Mouse (Mus musculus): Measurements from ENCODE around the gene Astn1. TPM values are rescaled to one million over a fixed set of nuclear protein-coding genes. Genes with fewer than 3 reads are reported as not detected.

The Astn1 gene
- polyA plus RNA-seq, 1 experiment from 2014 or later: 4.5 TPM

DNA sequence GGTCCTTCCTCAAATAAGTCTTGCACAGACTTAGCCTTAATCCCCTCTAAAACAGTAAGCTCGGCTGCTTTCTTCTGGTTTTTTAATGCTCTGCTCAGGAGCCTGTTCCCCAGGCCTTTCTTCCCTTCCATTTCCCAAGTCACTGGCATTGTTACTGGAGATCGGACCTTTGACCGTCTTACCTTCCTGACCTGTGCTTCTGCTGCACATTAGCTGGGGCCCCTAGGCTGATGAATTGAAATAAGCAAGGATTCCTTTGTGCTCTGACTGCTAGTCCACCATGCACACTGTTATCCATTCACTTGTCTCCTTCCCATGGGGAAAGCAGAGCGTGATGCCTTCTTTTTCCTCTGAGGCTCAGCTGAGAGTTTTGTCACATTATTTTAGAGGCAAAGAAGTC is 255.9 kb downstream of the Astn1 start:
- DNase-seq (ENCODE audit: low spot score) (no peak), ATAC-seq (ENCODE audit: insufficient number of reproducible peaks, low FRiP score, low TSS enrichment, low read depth) (no peak)
- H3K4me1 ChIP-seq (ENCODE audit: control insufficient read depth, insufficient read depth, low read length): no peaks in the 10 kb centered on the region
- no peaks in the 10 kb centered on the region for H3K27me3 ChIP-seq (ENCODE audit: control insufficient read depth, insufficient read depth, low read length)
- no peaks in the 10 kb centered on the region for H3K9me3 ChIP-seq (ENCODE audit: control insufficient read depth, low read length)
- no peak overlapping the region for H3K4me3 ChIP-seq (ENCODE audit: low read depth, low read length)
- H3K9ac ChIP-seq (ENCODE audit: low read length): no peak overlapping the region
- no peak overlapping the region for H3K4me2 ChIP-seq (ENCODE audit: low read depth, severe bottlenecking)
- no peak overlapping the region for H3K27ac ChIP-seq (replicated peaks; ENCODE audit: low read depth, low read length)
- no peaks in the 10 kb centered on the region for H3K36me3 ChIP-seq (ENCODE audit: control insufficient read depth, insufficient read depth, low read length)
- WGBS: 83% methylated on average over 4 of the region's 4 CpGs

DNA sequence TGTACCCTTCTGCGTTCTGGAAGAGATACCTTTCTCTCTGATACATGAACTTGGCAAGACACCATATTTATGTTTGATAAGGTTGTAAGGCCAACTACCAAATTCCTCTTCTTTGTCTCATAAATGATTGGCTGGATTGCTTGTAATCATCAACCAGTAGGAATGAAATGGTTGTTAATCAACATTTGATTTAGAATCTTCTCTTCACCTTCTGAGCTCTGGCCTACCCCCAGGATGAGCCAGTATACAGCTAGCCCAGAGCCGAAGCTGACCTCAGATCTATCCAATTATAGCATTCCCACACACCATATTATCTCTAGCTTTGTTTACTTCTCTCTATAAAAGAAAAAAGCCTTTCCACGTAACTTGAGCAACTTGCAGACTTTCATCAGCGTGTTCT is 270.9 kb downstream of the Astn1 start:
- no peak overlapping the region for H3K4me3 ChIP-seq (ENCODE audit: low read depth, low read length)
- no peak overlapping the region for H3K9ac ChIP-seq (ENCODE audit: low read length)
- H3K27me3 ChIP-seq (ENCODE audit: control insufficient read depth, insufficient read depth, low read length): no peaks in the 10 kb centered on the region
- H3K27ac ChIP-seq (replicated peaks; ENCODE audit: low read depth, low read length): no peak overlapping the region
- no peaks in the 10 kb centered on the region for H3K36me3 ChIP-seq (ENCODE audit: control insufficient read depth, insufficient read depth, low read length)
- 84% methylated on average over 4 of the region's 4 CpGs for WGBS
- no peaks in the 10 kb centered on the region for H3K9me3 ChIP-seq (ENCODE audit: control insufficient read depth, low read length)
- no peak overlapping the region for H3K4me2 ChIP-seq (ENCODE audit: low read depth, severe bottlenecking)
- DNase-seq (ENCODE audit: low spot score) (no peak), ATAC-seq (ENCODE audit: insufficient number of reproducible peaks, low FRiP score, low TSS enrichment, low read depth) (no peak)
- no peaks in the 10 kb centered on the region for H3K4me1 ChIP-seq (ENCODE audit: control insufficient read depth, insufficient read depth, low read length)

GRCm38 (mm10) chr1:158633441-158633840 is 271.4 kb downstream of the Astn1 start:
- Histone ChIP-seq H3K9ac (ENCODE audit: low read length) (no peak overlapping the region), H3K4me1 (ENCODE audit: control insufficient read depth, insufficient read depth, low read length) (no peaks in the 10 kb centered on the region), H3K27me3 (ENCODE audit: control insufficient read depth, insufficient read depth, low read length) (no peaks in the 10 kb centered on the region), H3K4me3 (ENCODE audit: low read depth, low read length) (no peak overlapping the region), H3K4me2 (ENCODE audit: low read depth, severe bottlenecking) (no peak overlapping the region), H3K9me3 (ENCODE audit: control insufficient read depth, low read length) (no peaks in the 10 kb centered on the region), H3K27ac (replicated peaks; ENCODE audit: low read depth, low read length) (no peak overlapping the region), H3K36me3 (ENCODE audit: control insufficient read depth, insufficient read depth, low read length) (no peaks in the 10 kb centered on the region)
- 65% methylated on average over 2 of the region's 2 CpGs for WGBS
- DNase-seq (ENCODE audit: low spot score) (no peak), ATAC-seq (ENCODE audit: insufficient number of reproducible peaks, low FRiP score, low TSS enrichment, low read depth) (no peak)

GRCm38 (mm10) chr1:158641306-158641705 is 279.2 kb downstream of the Astn1 start:
- H3K9ac ChIP-seq (ENCODE audit: low read length): no peak overlapping the region
- no peaks in the 10 kb centered on the region for H3K4me1 ChIP-seq (ENCODE audit: control insufficient read depth, insufficient read depth, low read length)
- no peak overlapping the region for H3K27ac ChIP-seq (replicated peaks; ENCODE audit: low read depth, low read length)
- no peaks in the 10 kb centered on the region for H3K9me3 ChIP-seq (ENCODE audit: control insufficient read depth, low read length)
- 86% methylated on average over 2 of the region's 2 CpGs for WGBS
- DNase-seq (ENCODE audit: low spot score) (no peak), ATAC-seq (ENCODE audit: insufficient number of reproducible peaks, low FRiP score, low TSS enrichment, low read depth) (no peak)
- H3K4me3 ChIP-seq (ENCODE audit: low read depth, low read length): no peak overlapping the region
- H3K4me2 ChIP-seq (ENCODE audit: low read depth, severe bottlenecking): no peak overlapping the region
- no peaks in the 10 kb centered on the region for H3K27me3 ChIP-seq (ENCODE audit: control insufficient read depth, insufficient read depth, low read length)
- H3K36me3 ChIP-seq (ENCODE audit: control insufficient read depth, insufficient read depth, low read length): no peaks in the 10 kb centered on the region

DNA sequence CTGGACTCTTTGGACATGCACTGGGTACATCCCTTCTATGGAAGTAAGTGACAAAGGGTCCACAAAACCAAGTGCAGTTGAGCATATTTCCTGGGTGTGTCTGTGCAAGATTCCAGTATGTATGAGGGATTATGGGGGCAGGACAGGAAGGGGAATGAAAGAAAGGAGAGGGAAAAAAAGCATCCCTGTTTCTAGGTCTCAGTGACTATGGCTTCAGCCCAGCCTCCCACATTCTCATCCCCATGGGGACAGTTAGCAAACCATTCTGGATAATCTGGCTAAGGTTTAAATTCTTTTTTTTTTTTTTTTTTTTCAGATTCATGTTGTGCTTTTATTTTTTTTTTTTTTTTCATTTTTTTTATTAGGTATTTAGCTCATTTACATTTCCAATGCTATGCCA is 280.2 kb downstream of the Astn1 start:
- H3K9me3 ChIP-seq (ENCODE audit: control insufficient read depth, low read length): no peaks in the 10 kb centered on the region
- H3K4me2 ChIP-seq (ENCODE audit: low read depth, severe bottlenecking): no peak overlapping the region
- no peak overlapping the region for H3K4me3 ChIP-seq (ENCODE audit: low read depth, low read length)
- no peaks in the 10 kb centered on the region for H3K36me3 ChIP-seq (ENCODE audit: control insufficient read depth, insufficient read depth, low read length)
- no peak for DNase-seq (ENCODE audit: low spot score)
- H3K27me3 ChIP-seq (ENCODE audit: control insufficient read depth, insufficient read depth, low read length): no peaks in the 10 kb centered on the region
- no peak overlapping the region for H3K27ac ChIP-seq (replicated peaks; ENCODE audit: low read depth, low read length)
- no peaks in the 10 kb centered on the region for H3K4me1 ChIP-seq (ENCODE audit: control insufficient read depth, insufficient read depth, low read length)
- H3K9ac ChIP-seq (ENCODE audit: low read length): no peak overlapping the region
- ATAC-seq (ENCODE audit: insufficient number of reproducible peaks, low FRiP score, low TSS enrichment, low read depth): no peak

DNA sequence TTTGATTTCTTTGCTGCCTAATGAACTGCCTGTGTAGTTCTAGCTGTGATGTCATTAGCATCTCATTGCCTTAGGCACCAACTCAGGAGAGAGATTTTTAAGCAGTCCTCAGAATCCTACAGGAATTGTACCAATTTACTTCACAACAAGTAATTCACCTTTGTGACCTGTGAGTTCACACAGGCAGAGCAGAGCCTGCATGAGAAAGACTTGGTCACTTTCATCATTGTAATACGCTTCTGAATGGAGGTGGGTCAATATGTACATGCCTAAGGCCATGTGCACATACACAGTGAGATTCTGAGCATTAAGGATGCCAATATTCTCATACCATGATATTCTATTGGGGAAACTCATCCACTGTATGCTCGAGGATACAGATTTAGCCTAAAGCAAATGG is 290.7 kb downstream of the Astn1 start:
- H3K9ac ChIP-seq (ENCODE audit: low read length): no peak overlapping the region
- H3K4me1 ChIP-seq (ENCODE audit: control insufficient read depth, insufficient read depth, low read length): 0 out of 2 replicates have a peak, but pooled peaks cover 5% of the 10 kb centered on the region
- DNase-seq (ENCODE audit: low spot score) (no peak), ATAC-seq (ENCODE audit: insufficient number of reproducible peaks, low FRiP score, low TSS enrichment, low read depth) (no peak)
- H3K27me3 ChIP-seq (ENCODE audit: control insufficient read depth, insufficient read depth, low read length): no peaks in the 10 kb centered on the region
- 78% methylated on average over 2 of the region's 2 CpGs for WGBS
- H3K36me3 ChIP-seq (ENCODE audit: control insufficient read depth, insufficient read depth, low read length): no peaks in the 10 kb centered on the region
- no peak overlapping the region for H3K4me3 ChIP-seq (ENCODE audit: low read depth, low read length)
- H3K9me3 ChIP-seq (ENCODE audit: control insufficient read depth, low read length): no peaks in the 10 kb centered on the region
- H3K27ac ChIP-seq (replicated peaks; ENCODE audit: low read depth, low read length): no peak overlapping the region
- no peak overlapping the region for H3K4me2 ChIP-seq (ENCODE audit: low read depth, severe bottlenecking)

GRCm38 (mm10) chr1:158653808-158654520 is 291.9 kb downstream of the Astn1 start:
- H3K9ac ChIP-seq (ENCODE audit: low read length): no peak overlapping the region
- H3K36me3 ChIP-seq (ENCODE audit: control insufficient read depth, insufficient read depth, low read length): no peaks in the 10 kb centered on the region
- no peak overlapping the region for H3K4me3 ChIP-seq (ENCODE audit: low read depth, low read length)
- peak; percentile 52 for DNase-seq (ENCODE audit: low spot score)
- no peaks in the 10 kb centered on the region for H3K27me3 ChIP-seq (ENCODE audit: control insufficient read depth, insufficient read depth, low read length)
- no peak overlapping the region for H3K4me2 ChIP-seq (ENCODE audit: low read depth, severe bottlenecking)
- WGBS: 12% methylated on average over 4 of the region's 4 CpGs
- H3K9me3 ChIP-seq (ENCODE audit: control insufficient read depth, low read length): no peaks in the 10 kb centered on the region
- 0 out of 2 replicates have a peak, but pooled peaks cover 5% of the 10 kb centered on the region for H3K4me1 ChIP-seq (ENCODE audit: control insufficient read depth, insufficient read depth, low read length)
- H3K27ac ChIP-seq (replicated peaks; ENCODE audit: low read depth, low read length): no peak overlapping the region
- ATAC-seq (ENCODE audit: insufficient number of reproducible peaks, low FRiP score, low TSS enrichment, low read depth): peak; percentile 82; the same call in 1 of the 2 replicates

- no peak overlapping the region for H3K9ac ChIP-seq (ENCODE audit: low read length)
- 42% methylated on average over 3 of the region's 3 CpGs for WGBS
- peak; percentile 91; the same call in 1 of the 2 replicates for ATAC-seq (ENCODE audit: insufficient number of reproducible peaks, low FRiP score, low TSS enrichment, low read depth)
- DNase-seq (ENCODE audit: low spot score): no peak
- H3K4me3 ChIP-seq (ENCODE audit: low read depth, low read length): no peak overlapping the region
- H3K27me3 ChIP-seq (ENCODE audit: control insufficient read depth, insufficient read depth, low read length): no peaks in the 10 kb centered on the region
- 0 out of 2 replicates have a peak, but pooled peaks cover 5% of the 10 kb centered on the region for H3K4me1 ChIP-seq (ENCODE audit: control insufficient read depth, insufficient read depth, low read length)
- no peaks in the 10 kb centered on the region for H3K36me3 ChIP-seq (ENCODE audit: control insufficient read depth, insufficient read depth, low read length)
- H3K9me3 ChIP-seq (ENCODE audit: control insufficient read depth, low read length): no peaks in the 10 kb centered on the region
- no peak overlapping the region for H3K27ac ChIP-seq (replicated peaks; ENCODE audit: low read depth, low read length)
- H3K4me2 ChIP-seq (ENCODE audit: low read depth, severe bottlenecking): no peak overlapping the region
Measured at GRCm38 (mm10) chr1:158654571-158655205, 292.6 kb downstream of the Astn1 start.

Measured in limb, embryonic 11.5 days (tissue).